Mouse (Mus musculus) E14TG2a.4 (cell line): ENCODE results near the gene Gm28047.

ENCODE experiments used
- CTCF ChIP-seq: conservative IDR thresholded peaks from 2 replicates; pipeline ENCODE4 v1.5.1; 2014; ENCODE audit warnings: low read length
- POU5F1 ChIP-seq: IDR thresholded peaks from 2 replicates; pipeline ENCODE4 v1.6.1; 2014; ENCODE audit warnings: low read length, borderline replicate concordance

DNA sequence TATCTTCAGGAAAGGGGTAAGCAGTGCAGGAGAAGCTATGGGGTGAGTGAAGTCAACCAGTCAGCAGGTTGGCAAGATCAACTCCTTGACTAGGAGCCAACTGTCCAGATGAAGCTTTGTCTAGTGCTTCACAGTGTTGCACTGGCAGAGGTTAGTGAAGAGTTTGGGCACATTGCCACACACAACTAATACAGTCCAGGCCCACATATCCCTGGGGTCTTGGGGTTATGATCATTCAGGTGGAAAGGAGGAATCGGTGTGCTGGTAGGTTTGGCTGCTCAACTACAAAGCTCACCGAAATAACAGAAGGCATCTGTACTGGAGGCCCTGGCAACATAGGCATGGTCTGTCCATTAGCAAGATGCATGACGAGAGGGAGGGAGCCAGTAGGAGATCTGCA, 77.4 kb downstream of the Gm28047 start:
- no peak for TF ChIP-seq CTCF
- TF ChIP-seq POU5F1, result no peak
